Mouse (Mus musculus) CH12.LX (cell line): Measurements from ENCODE around the gene Sdhb. TPM values are rescaled to one million over a fixed set of nuclear protein-coding genes. Genes with fewer than 3 reads are reported as not detected.

Source experiments
- DNase-seq: peaks from one replicate; pipeline ENCODE4 v3.0.0-alpha.2; 2013; ENCODE audit errors: extremely low read depth
- H3K27ac ChIP-seq: 2 replicates; pipeline ENCODE4 v1.5.1; 2012; ENCODE audit warnings: low read depth, mild to moderate bottlenecking, control low read depth, moderate library complexity; ENCODE audit not compliant: insufficient read depth
- H3K27me3 ChIP-seq: replicated peaks from 2 replicates; pipeline ENCODE3; 2012; ENCODE audit warnings: inconsistent platforms
- H3K36me3 ChIP-seq, 2 experiments: replicated peaks in 1 of 2; 2 replicates each; pipeline versions ENCODE3 to v1.6.1; 2012; ENCODE audit warnings: inconsistent platforms in 1 of 2, low read length in 1 of 2, mild to moderate bottlenecking in 1 of 2, mixed read lengths in 1 of 2, moderate library complexity in 1 of 2; ENCODE audit not compliant: control insufficient read depth in 1 of 2, insufficient read depth in 1 of 2
- H3K4me1 ChIP-seq, 2 experiments: 2 replicates each; pipeline ENCODE4 v1.6.1; 2012; ENCODE audit warnings: inconsistent platforms in 1 of 2, moderate library complexity in 1 of 2; ENCODE audit not compliant: insufficient read depth in 2 of 2, control insufficient read depth in 1 of 2
- H3K4me2 ChIP-seq: 2 replicates; pipeline ENCODE4 v1.6.1; 2012; ENCODE audit warnings: low read depth, mild to moderate bottlenecking, control low read depth; ENCODE audit not compliant: poor library complexity, insufficient read depth, severe bottlenecking
- H3K4me3 ChIP-seq, 3 experiments: fragments of 150-350 bp in 1 of 3; sonication (generic) in 1 of 3; replicated peaks in 1 of 3; 2 replicates each; pipeline versions ENCODE3 to v1.5.1; 2011 to 2012; ENCODE audit warnings: low read depth in 2 of 3, low read length in 2 of 3, mild to moderate bottlenecking in 2 of 3, moderate library complexity in 2 of 3, control low read depth in 1 of 3, improper control_type of control experiment in 1 of 3, inconsistent platforms in 1 of 3, mixed read lengths in 1 of 3; ENCODE audit not compliant: poor library complexity in 1 of 3
- H3K79me2 ChIP-seq: replicated peaks from 2 replicates; pipeline ENCODE4 v1.6.1; 2012; ENCODE audit warnings: mild to moderate bottlenecking, moderate library complexity; ENCODE audit not compliant: control insufficient read depth, poor library complexity, insufficient read depth, severe bottlenecking; ENCODE audit errors: extremely low read depth
- H3K9ac ChIP-seq: 2 replicates; pipeline ENCODE4 v1.6.1; 2012; ENCODE audit warnings: low read depth, mild to moderate bottlenecking, control low read depth, moderate library complexity; ENCODE audit not compliant: insufficient read depth
- H3K9me3 ChIP-seq: replicated peaks from 2 replicates; pipeline ENCODE3; 2012; ENCODE audit warnings: low read length, inconsistent platforms, mixed read lengths
- BHLHE40 ChIP-seq: IDR thresholded peaks from 2 replicates; pipeline ENCODE4 v1.6.1; 2011; ENCODE audit warnings: mild to moderate bottlenecking, low read depth, low read length, improper control_type of control experiment
- ELF1 ChIP-seq: IDR thresholded peaks from 2 replicates; pipeline ENCODE4 v1.6.1; 2014; ENCODE audit warnings: low read depth, mild to moderate bottlenecking, inconsistent platforms, low read length, improper control_type of control experiment
- HCFC1 ChIP-seq: IDR thresholded peaks from 2 replicates; pipeline ENCODE4 v1.6.1; 2012; ENCODE audit warnings: low read depth, mild to moderate bottlenecking, inconsistent platforms, low read length, improper control_type of control experiment
- KAT2A ChIP-seq: IDR thresholded peaks from 2 replicates; pipeline ENCODE4 v1.6.1; 2012; ENCODE audit warnings: low read length, improper control_type of control experiment, inconsistent platforms; ENCODE audit not compliant: insufficient replicate concordance
- MAFK ChIP-seq: IDR thresholded peaks from 2 replicates; pipeline ENCODE4 v1.6.1; 2011; ENCODE audit warnings: low read length, improper control_type of control experiment; ENCODE audit not compliant: insufficient replicate concordance
- MAX ChIP-seq: IDR thresholded peaks from 2 replicates; pipeline ENCODE4 v1.6.1; 2011; ENCODE audit warnings: low read length, improper control_type of control experiment
- MAZ ChIP-seq: IDR thresholded peaks from 2 replicates; pipeline ENCODE4 v1.6.1; 2012; ENCODE audit warnings: low read depth, mild to moderate bottlenecking, inconsistent platforms, low read length, improper control_type of control experiment, moderate library complexity
- MYC ChIP-seq: IDR thresholded peaks from 2 replicates; pipeline ENCODE4 v1.6.1; 2011; ENCODE audit warnings: low read depth, mild to moderate bottlenecking, improper control_type of control experiment, low read length
- NELFE ChIP-seq: IDR thresholded peaks from 2 replicates; pipeline ENCODE4 v1.6.1; 2011; ENCODE audit warnings: low read depth, low read length, improper control_type of control experiment
- PAX5 ChIP-seq: IDR thresholded peaks from 2 replicates; pipeline ENCODE4 v1.6.1; 2012; ENCODE audit warnings: low read length, inconsistent platforms, mixed read lengths
- POLR2AphosphoS2 ChIP-seq: IDR thresholded peaks from 2 replicates; pipeline ENCODE4 v1.6.1; 2011; ENCODE audit warnings: low read depth, low read length, improper control_type of control experiment
- RAD21 ChIP-seq: IDR thresholded peaks from 2 replicates; pipeline ENCODE4 v1.6.1; 2011; ENCODE audit warnings: low read depth, mild to moderate bottlenecking, low read length, improper control_type of control experiment, moderate library complexity
- RCOR1 ChIP-seq: conservative IDR thresholded peaks from 2 replicates; pipeline ENCODE4 v1.6.1; 2012; ENCODE audit warnings: low read depth, mild to moderate bottlenecking, inconsistent platforms, low read length, improper control_type of control experiment
- SIN3A ChIP-seq: IDR thresholded peaks from 2 replicates; pipeline ENCODE4 v1.6.1; 2012; ENCODE audit warnings: low read length, improper control_type of control experiment, inconsistent platforms
- TBP ChIP-seq: conservative IDR thresholded peaks from 2 replicates; pipeline ENCODE4 v1.6.1; 2011; ENCODE audit warnings: low read depth, low read length, improper control_type of control experiment
- USF1 ChIP-seq: IDR thresholded peaks from 2 replicates; pipeline ENCODE4 v1.6.1; 2014; ENCODE audit warnings: low read depth, mild to moderate bottlenecking, inconsistent platforms, low read length, improper control_type of control experiment
- ZC3H11A ChIP-seq: IDR thresholded peaks from 2 replicates; pipeline ENCODE4 v1.6.1; 2012; ENCODE audit warnings: low read depth, mild to moderate bottlenecking, inconsistent platforms, low read length, improper control_type of control experiment
- ZKSCAN1 ChIP-seq: IDR thresholded peaks from 2 replicates; pipeline ENCODE4 v1.6.1; 2012; ENCODE audit warnings: low read depth, inconsistent platforms, low read length, improper control_type of control experiment, borderline replicate concordance
- ZNF384 ChIP-seq: IDR thresholded peaks from 2 replicates; pipeline ENCODE4 v1.6.1; 2012; ENCODE audit warnings: low read depth, low read length, improper control_type of control experiment, inconsistent platforms
- dilution Hi-C: fragments of 300-500 bp; cut with MboI; formaldehyde crosslinking; loops from 2 replicates; pipeline ENCODE4 v1.14.3; 2020; ENCODE audit warnings: low sequenced_read_pairs; ENCODE audit not compliant: extremely low pct_unique_long_range_greater_than_20kb, extremely low pct_ligation_motif_present
- in situ Hi-C: fragments of 300-500 bp; cut with MboI; formaldehyde crosslinking; loops from 3 replicates; pipeline ENCODE4 v1.14.3; 2019; ENCODE audit warnings: low sequenced_read_pairs, low pct_ligation_motif_present, low pct_unique_long_range_greater_than_20kb, mixed read lengths
- polyA plus RNA-seq: library from polyadenylated mRNA; unstranded; fragments of >175 nt; gene quantifications from 2 replicates; pipeline ENCODE4 v1.2.1, GENCODE M21; 2012; ENCODE audit warnings: low read depth; ENCODE audit not compliant: insufficient read length
- total RNA-seq, 2 experiments: library from RNA; depleted of rRNA; stranded (reverse); fragments of 300-350 nt in 1 of 2; fragments of >200 nt in 1 of 2; gene quantifications; 2 replicates each; pipeline ENCODE4 v1.2.3; 2012 to 2014

Gene Sdhb
- total and polyA plus RNA-seq, 3 experiments = 156 to 190 (median 188) TPM

DNA sequence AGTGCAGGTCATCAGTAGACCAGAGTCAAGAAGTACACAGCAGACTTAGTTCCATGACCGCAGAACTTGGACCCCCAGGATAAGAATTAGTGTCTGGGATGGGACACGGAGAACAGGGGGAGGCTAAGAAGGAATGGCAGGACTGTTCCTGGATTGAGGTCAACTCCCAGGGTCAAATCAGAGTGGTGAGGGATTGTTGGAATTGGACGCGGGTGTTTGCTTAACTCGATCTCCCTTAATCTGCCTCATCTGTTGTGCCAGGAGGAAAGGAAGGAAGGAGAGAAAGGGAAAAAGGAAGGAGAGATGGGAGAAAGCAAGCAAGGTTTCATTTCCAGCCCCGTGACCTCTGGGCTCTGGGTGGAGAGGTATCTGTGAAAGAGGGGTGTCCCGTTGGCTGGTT is 49.1 kb downstream of the Sdhb start, which contains the start of gene Mfap2:
Gene Mfap2 (plus strand): TSS at position 301 of the 400 bp plus-strand sequence.
- Histone ChIP-seq H3K27ac (no peak within 1 kb of the TSS), H3K27me3 (no peaks in the 10 kb centered on the region), H3K9me3 (peaks cover 8% of the 10 kb centered on the region), H3K36me3 (peaks cover 24 to 37% of the 10 kb centered on the region in 2 experiments), H3K4me2 (no peak within 1 kb of the TSS), H3K4me3 (no peak within 1 kb of the TSS), H3K79me2 (no peaks in the 10 kb centered on the region), H3K9ac (no peak within 1 kb of the TSS), H3K4me1 (no peaks in the 10 kb centered on the region)
- no peak for DNase-seq
- in situ Hi-C loops = no loop called here
- dilution Hi-C loops = no loop called here
- TF ChIP-seq PAX5 (no peak), MYC (no peak), ZNF384 (no peak), TBP (no peak), NELFE (no peak), BHLHE40 (no peak), ELF1 (no peak), MAX (no peak), SIN3A (no peak), ZC3H11A (no peak), RAD21 (no peak)

DNA sequence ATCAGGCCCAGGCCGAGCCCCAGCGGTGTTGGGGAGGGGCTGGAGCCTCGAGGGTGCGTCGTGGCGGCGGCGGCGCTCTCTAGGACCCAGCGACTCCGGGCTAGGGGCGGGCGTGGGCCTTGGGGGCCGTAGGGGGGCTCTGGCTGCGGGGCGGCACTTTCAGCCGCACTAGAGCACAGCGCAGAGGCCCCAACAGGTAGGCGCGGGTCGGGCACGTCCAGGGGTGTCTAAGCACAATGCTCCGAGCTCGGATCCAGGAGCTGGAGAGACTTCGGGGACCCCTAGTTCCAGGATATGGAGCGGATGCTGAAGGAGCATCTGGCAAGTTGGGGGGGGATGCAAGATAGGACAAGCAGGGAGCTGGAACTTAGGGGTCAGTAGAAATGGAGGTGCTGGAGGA is 49.5 kb downstream of the Sdhb start:
- in situ Hi-C loops = no loop called here
- Histone ChIP-seq H3K4me1 (no peaks in the 10 kb centered on the region), H3K4me2 (no peak overlapping the region), H3K36me3 (peaks cover 20 to 37% of the 10 kb centered on the region in 2 experiments), H3K4me3 (no peak overlapping the region), H3K9me3 (peaks cover 8% of the 10 kb centered on the region), H3K27me3 (no peaks in the 10 kb centered on the region), H3K79me2 (no peaks in the 10 kb centered on the region), H3K9ac (no peak overlapping the region), H3K27ac (no peak overlapping the region)
- no peak for TF ChIP-seq MAFK
- no peak for TF ChIP-seq POLR2AphosphoS2
- no peak for TF ChIP-seq USF1
- no peak for TF ChIP-seq HCFC1
- no peak for TF ChIP-seq SIN3A
- no peak for TF ChIP-seq KAT2A
- TF ChIP-seq TBP = no peak
- no peak for TF ChIP-seq ZKSCAN1
- no peak for TF ChIP-seq RCOR1
- no peak for TF ChIP-seq ZNF384
- no peak for TF ChIP-seq PAX5
- TF ChIP-seq ZC3H11A = no peak
- no peak for TF ChIP-seq MAZ
- dilution Hi-C loops = no loop called here
- no peak for DNase-seq
